Mouse (Mus musculus): ENCODE measurements around the gene Mettl23.

DNA sequence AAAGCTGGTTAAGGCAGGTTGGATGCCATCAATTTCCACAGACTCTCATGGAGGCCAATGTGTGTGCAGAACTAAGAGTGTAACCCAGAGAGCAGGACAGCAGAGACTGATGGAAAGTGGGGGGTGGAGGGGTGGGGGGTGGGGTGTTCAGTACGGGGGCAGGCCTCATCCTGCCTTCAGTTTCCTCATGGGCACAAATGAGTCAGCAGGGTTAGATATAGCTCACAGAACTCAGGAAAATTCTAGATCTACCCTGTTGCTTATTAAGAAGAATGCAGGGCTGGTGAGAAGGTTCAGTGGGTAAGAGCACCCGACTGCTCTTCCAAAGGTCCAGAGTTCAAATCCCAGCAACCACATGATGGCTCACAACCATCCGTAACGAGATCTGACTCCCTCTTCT, 26.6 kb downstream of the Mettl23 start:
- TF ChIP-seq POLR2A (IDR thresholded peaks at IDR 0.05; ENCODE audit: insufficient read length, low read depth) (no peak), POLR2AphosphoS2 (IDR thresholded peaks at IDR 0.05; ENCODE audit: insufficient read length, low read depth) (no peak), MAX (IDR thresholded peaks at IDR 0.05; ENCODE audit: low read depth) (no peak), TCF12 (IDR thresholded peaks at IDR 0.05; ENCODE audit: insufficient read depth, poor library complexity, severe bottlenecking) (no peak), E2F4 (IDR thresholded peaks at IDR 0.05; ENCODE audit: insufficient read depth) (no peak), USF1 (IDR thresholded peaks at IDR 0.05; ENCODE audit: low read depth) (no peak), MYOD1 (IDR thresholded peaks at IDR 0.05; ENCODE audit: control insufficient read depth in 1 of 3, insufficient read length in 2 of 3, low read depth in 2 of 3) (no peak), MYOG (IDR thresholded peaks at IDR 0.05; ENCODE audit: control insufficient read depth in 1 of 3, insufficient read depth in 1 of 3, insufficient read length in 2 of 3, low read depth in 2 of 3) (no peak), REST (IDR thresholded peaks at IDR 0.05; ENCODE audit: insufficient read depth, insufficient read length) (no peak)

Data from myocyte (in vitro differentiated cells).